19 mouse cellular contexts compared by ENCODE assay signal in genomic region chr10:116001838-116002237, GRCm38 (mm10). TPM values are rescaled to one million over a fixed set of nuclear protein-coding genes. Genes with fewer than 3 reads are reported as not detected.
DNase-seq lines count a peak whose midpoint lies in the region; ATAC-seq lines count a peak whose summit lies in the region.
"Had no signal": no experiment of that assay in that cellular context is flagged by ENCODE, and none has a peak within 500 bp of the region (broad histone marks: within the 10 kb centered on the region; RNA-seq: fewer than 3 reads in every experiment).

No protein-coding gene starts in this region.

- no peaks in the 10 kb centered on the region for H3K36me3 ChIP-seq in midbrain, embryonic 14.5 days (ENCODE audit: control insufficient read depth, insufficient read depth, low read length)
- H3K36me3 ChIP-seq in midbrain, embryonic 13.5 days = no peaks in the 10 kb centered on the region
- no peaks in the 10 kb centered on the region for H3K36me3 ChIP-seq in embryonic facial prominence, embryonic 10.5 days (replicated peaks)
- H3K36me3 ChIP-seq: hindbrain, embryonic 15.5 days; neural tube, embryonic 15.5 days had no signal

- H3K9ac ChIP-seq in midbrain, embryonic 14.5 days (replicated peaks; ENCODE audit: low read length) = no peak overlapping the region
- H3K9ac ChIP-seq in midbrain, embryonic 13.5 days (replicated peaks) = no peak overlapping the region
- H3K9ac ChIP-seq: hindbrain, embryonic 15.5 days; neural tube, embryonic 15.5 days had no signal

- no peaks in the 10 kb centered on the region for H3K27me3 ChIP-seq in midbrain, embryonic 14.5 days (ENCODE audit: control insufficient read depth, insufficient read depth, low read length)
- no peaks in the 10 kb centered on the region for H3K27me3 ChIP-seq in midbrain, embryonic 13.5 days
- no peaks in the 10 kb centered on the region for H3K27me3 ChIP-seq in embryonic facial prominence, embryonic 10.5 days (replicated peaks; ENCODE audit: low read depth, poor library complexity, severe bottlenecking)
- H3K27me3 ChIP-seq: hindbrain, embryonic 15.5 days; neural tube, embryonic 15.5 days had no signal

- DNase-seq in midbrain, embryonic 14.5 days = peak; percentile 31
- DNase-seq in cerebellum, adult 11-12 months = peak; percentile 91
- peak; percentile 83 to 87 for DNase-seq in cerebellum, postnatal 25 days
- DNase-seq in layer of hippocampus, postnatal 36 days = peak; percentile 10 to 11
- DNase-seq in embryo, embryonic 10 days (ENCODE audit: low spot score) = no peak
- no peak for DNase-seq in embryonic facial prominence, embryonic 10.5 days (ENCODE audit: low spot score)
- DNase-seq: adrenal gland, postnatal 14 days; B cell, adult 2 months; gastrocnemius, postnatal 36 days; heart, postnatal 14 days; kidney, adult 11 months; kidney, postnatal 10 days; lung, postnatal 14 days; thymus, adult 18-20 months had no signal

- H3K27ac ChIP-seq in midbrain, embryonic 14.5 days (replicated peaks; ENCODE audit: low read depth, low read length) = no peak overlapping the region
- no peak overlapping the region for H3K27ac ChIP-seq in midbrain, embryonic 13.5 days
- H3K27ac ChIP-seq in embryonic facial prominence, embryonic 10.5 days (replicated peaks) = no peak overlapping the region
- H3K27ac ChIP-seq: hindbrain, embryonic 15.5 days; neural tube, embryonic 15.5 days had no signal

- no peaks in the 10 kb centered on the region for H3K4me1 ChIP-seq in midbrain, embryonic 14.5 days (ENCODE audit: control insufficient read depth, insufficient read depth, low read length)
- H3K4me1 ChIP-seq in midbrain, embryonic 13.5 days (replicated peaks) = no peaks in the 10 kb centered on the region
- H3K4me1 ChIP-seq in embryonic facial prominence, embryonic 10.5 days = peaks cover 4% of the 10 kb centered on the region; the same call in 1 of the 2 replicates
- H3K4me1 ChIP-seq: hindbrain, embryonic 15.5 days; neural tube, embryonic 15.5 days had no signal

- no peak for ATAC-seq in midbrain, embryonic 14.5 days (ENCODE audit: low FRiP score, low TSS enrichment)
- no peak for ATAC-seq in midbrain, embryonic 13.5 days
- ATAC-seq: forebrain, embryonic 14.5 days had no signal

- H3K4me3 ChIP-seq in midbrain, embryonic 14.5 days (replicated peaks; ENCODE audit: low read depth, low read length) = no peak overlapping the region
- H3K4me3 ChIP-seq in midbrain, embryonic 13.5 days (replicated peaks) = no peak overlapping the region
- H3K4me3 ChIP-seq in embryonic facial prominence, embryonic 10.5 days = no peak overlapping the region
- H3K4me3 ChIP-seq: hindbrain, embryonic 15.5 days; neural tube, embryonic 15.5 days had no signal

- 54% methylated on average over 8 of the region's 8 CpGs for WGBS in midbrain, embryonic 14.5 days
- 63% methylated on average over 8 of the region's 8 CpGs for WGBS in midbrain, embryonic 13.5 days
- 84% methylated on average over 8 of the region's 8 CpGs for WGBS in embryonic facial prominence, embryonic 10.5 days

- no peaks in the 10 kb centered on the region for H3K9me3 ChIP-seq in midbrain, embryonic 14.5 days (ENCODE audit: control insufficient read depth, low read length)
- no peaks in the 10 kb centered on the region for H3K9me3 ChIP-seq in midbrain, embryonic 13.5 days
- H3K9me3 ChIP-seq in embryonic facial prominence, embryonic 10.5 days = no peaks in the 10 kb centered on the region
- H3K9me3 ChIP-seq: hindbrain, embryonic 15.5 days; neural tube, embryonic 15.5 days had no signal

- H3K4me2 ChIP-seq in midbrain, embryonic 14.5 days (ENCODE audit: low read length) = no peak overlapping the region
- no peak overlapping the region for H3K4me2 ChIP-seq in midbrain, embryonic 13.5 days (replicated peaks)
- H3K4me2 ChIP-seq: hindbrain, embryonic 15.5 days; neural tube, embryonic 15.5 days had no signal

RNA-seq across cellular contexts. Expression of gene Ptprr, which starts 16.2 kb away (rescaled TPM):
- 16.3 and 17.7 TPM in 2 replicates for polyA plus RNA-seq in midbrain, embryonic 14.5 days (2014; fragmentation: Nextera tagmentation; extraction: Ambion mirVana)
- 7.6 and 9.0 TPM in 2 replicates for polyA plus RNA-seq in midbrain, embryonic 13.5 days (2015; fragmentation: Nextera tagmentation; extraction: Ambion mirVana)
- total RNA-seq in layer of hippocampus, postnatal 36 days (2021) = 10 to 100 TPM; 16.1 to 18.8 TPM
- 0.85 and 0.97 TPM in 2 replicates for polyA plus RNA-seq in embryonic facial prominence, embryonic 10.5 days (2016; fragmentation: Nextera tagmentation; extraction: Ambion mirVana)
- total RNA-seq: megakaryocyte-erythroid progenitor cell, adult 5-6 weeks had no signal

Comparison
In these comparisons a context has a peak if more than half of its experiments do, and no peak if none do; other contexts are left out.
1. DNase-seq: peak in midbrain, embryonic 14.5 days (single experiment), cerebellum, adult 11-12 months (single experiment), cerebellum, postnatal 25 days (2 of 2) and layer of hippocampus, postnatal 36 days (2 of 2); none in embryo, embryonic 10 days (single experiment) and embryonic facial prominence, embryonic 10.5 days (single experiment).